Mouse (Mus musculus) heart, postnatal 36 days (tissue): ENCODE data around the gene 2510009E07Rik. TPM values are rescaled to one million over a fixed set of nuclear protein-coding genes. Genes with fewer than 3 reads are reported as not detected.

Experiments
- total RNA-seq, 2 experiments: library from RNA; stranded (reverse); gene quantifications; 2 replicates each; pipeline ENCODE4 v1.2.3; 2021

2510009E07Rik gene
- total RNA-seq, 2 experiments from 2014 or later: 22.9 to 23.8 TPM

Other genes starting within 250 kb of the 2510009E07Rik start
- 10 to 100 TPM; 17.1 to 21.8 TPM for gene Ehhadh, start 93.1 kb upstream of the 2510009E07Rik start, total RNA-seq
- gene Map3k13, start 99.7 kb upstream of the 2510009E07Rik start, total RNA-seq: 1 to 10 TPM in 1 of 2 experiments, under 1 TPM in 1; 0.76 to 1.2 TPM